Mouse (Mus musculus) cerebellum, postnatal 10 days (tissue): ENCODE data around the gene Dse.
A peak's percentile ranks its signal among the peaks of the same experiment; 100 is the strongest.

ENCODE experiments used
- DNase-seq, 2 experiments: peaks; one replicate each; pipeline ENCODE4 v3.0.0; 2021; ENCODE audit warnings: mixed read lengths in 2 of 2

The Dse gene

GRCm38 (mm10) chr10:34128391-34128790 lies 79.1 kb downstream of the Dse start:
- DNase-seq, result peak in 1 of 2 experiments; percentile 17

GRCm38 (mm10) chr10:34127392-34128378 lies 79.8 kb downstream of the Dse start, which contains the start of gene Calhm6:
Gene Calhm6, minus strand, starts transcription at chr10:34127984.
- DNase-seq, result peak; percentile 44 to 46

- no peak for DNase-seq
These were observed 89.1 kb downstream of the Dse start for GRCm38 (mm10) chr10:34118421-34118820.

DNA sequence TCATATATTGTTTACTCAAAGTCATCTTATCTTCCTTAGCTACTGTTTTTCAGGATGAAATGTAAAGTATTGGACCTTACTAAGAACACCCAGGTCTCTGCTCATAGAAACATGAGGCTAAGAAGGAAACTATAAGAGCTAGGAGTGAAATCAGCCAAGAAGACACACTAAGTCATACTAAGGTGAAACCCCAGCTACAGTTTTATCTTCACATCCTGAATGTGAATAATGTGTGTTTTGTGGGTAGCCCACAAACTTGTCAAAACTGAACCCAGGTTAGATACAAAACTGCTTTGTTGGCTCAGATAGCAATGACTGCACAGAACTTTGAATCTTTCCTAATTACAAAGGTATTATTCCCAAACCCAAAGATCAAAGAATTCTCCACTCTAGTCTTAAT lies 89.7 kb downstream of the Dse start:
- DNase-seq, result no peak

GRCm38 (mm10) chr10:34117131-34117530 lies 90.4 kb downstream of the Dse start:
- no peak for DNase-seq

DNA sequence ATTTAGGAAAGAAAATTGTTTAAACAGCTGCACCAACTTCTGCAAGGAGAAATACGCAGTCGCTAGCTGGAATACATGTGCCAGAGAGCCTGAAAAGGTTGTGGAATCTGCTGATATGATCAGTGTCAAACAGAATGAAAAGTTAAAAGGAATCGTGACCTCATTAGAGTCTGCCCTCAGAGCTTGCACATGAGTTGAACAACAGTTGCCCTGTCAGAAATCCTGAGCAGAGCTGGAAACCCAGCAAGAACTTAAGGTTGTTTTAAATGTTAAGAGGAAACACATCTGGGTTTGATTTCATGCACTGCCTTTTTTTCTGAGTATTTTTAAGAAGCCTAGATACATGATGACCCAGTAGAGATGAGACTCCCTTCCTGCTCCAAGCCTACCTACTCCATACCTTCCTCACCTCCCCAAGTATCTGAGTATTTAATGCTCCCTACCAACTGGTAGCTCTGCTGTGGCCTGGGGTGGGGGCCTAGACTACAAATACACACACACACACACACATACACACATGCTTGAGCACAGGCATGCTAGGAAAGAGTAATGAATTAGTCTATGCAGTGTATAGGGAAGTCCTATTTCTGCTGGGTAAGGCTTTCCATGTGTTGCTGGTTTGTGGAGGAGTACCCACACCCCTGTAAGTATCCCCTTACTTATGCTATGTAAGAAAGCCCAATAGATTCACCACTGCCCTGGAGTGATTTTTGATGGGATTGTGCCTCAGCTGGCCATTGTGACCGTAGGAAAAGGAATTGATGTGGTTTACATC lies 95.4 kb downstream of the Dse start:
- no peak for DNase-seq

- no peak for DNase-seq
These were observed 96.6 kb downstream of the Dse start for GRCm38 (mm10) chr10:34110863-34111465.
